Mouse (Mus musculus): ENCODE results near the gene Wasl.

Gene Wasl

DNA sequence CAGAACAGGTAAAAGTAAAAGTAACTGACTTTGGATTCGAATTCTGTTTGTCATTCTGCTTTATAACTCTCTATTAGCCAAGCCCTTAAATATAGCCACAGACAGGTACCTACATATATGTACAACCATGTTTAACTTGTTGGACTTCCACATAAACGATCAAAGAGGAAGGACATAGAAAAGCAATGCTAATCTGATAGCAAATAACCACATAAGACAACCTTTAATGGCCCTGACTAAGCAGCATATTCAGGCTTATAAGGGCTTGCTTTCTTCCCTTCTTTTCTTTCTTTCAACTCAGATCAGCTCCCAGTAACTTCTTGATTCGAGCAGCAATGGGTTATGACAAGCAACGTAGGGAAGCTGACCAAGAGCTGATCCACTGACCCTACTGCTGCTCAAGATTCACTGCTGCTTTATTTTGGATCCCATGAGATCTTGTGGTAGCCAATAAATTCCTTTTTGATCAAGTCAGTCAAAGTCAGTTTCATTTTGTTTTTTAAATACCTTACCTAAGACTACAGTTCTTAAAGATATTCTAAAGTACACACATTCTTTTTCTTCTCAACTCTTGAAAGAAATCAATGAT is 17.6 kb downstream of the Wasl start:
- in situ Hi-C loops (cut with MboI, MseI): no loop called here

DNA sequence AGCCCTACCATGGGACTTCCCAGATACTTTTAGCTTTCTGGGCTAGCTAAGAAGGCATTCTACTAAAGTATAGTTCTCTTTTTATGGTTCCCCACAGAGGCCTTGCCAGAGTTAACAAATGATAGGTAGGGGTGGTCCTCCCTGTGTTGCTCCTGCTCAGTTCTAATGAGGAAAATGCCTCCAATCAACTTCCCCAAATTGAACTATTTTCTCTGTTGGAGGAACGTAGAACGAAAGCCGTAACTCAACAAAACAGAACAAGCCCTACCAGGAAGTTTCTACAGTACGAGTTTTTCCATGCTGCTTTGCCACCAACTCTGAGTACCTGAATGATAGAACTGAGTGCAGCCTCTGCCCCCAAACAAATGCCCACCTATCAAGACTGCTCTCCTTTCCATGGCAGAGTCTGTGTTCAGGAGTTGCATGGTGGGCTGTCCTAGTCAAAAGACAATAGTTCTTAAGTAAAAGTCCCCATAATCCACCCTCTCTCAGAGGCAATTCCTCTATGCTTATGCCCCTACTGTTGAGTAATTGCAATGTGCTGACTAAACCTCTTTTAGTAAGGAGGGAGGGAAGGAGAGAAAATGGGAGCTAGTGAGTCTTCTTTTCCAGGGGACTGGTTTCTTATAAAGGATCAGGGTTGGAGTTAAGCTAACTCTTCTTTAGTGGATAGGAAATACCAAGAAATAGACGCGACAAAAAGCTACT is 19.3 kb downstream of the Wasl start:
- in situ Hi-C loops (cut with MboI, MseI): no loop called here

DNA sequence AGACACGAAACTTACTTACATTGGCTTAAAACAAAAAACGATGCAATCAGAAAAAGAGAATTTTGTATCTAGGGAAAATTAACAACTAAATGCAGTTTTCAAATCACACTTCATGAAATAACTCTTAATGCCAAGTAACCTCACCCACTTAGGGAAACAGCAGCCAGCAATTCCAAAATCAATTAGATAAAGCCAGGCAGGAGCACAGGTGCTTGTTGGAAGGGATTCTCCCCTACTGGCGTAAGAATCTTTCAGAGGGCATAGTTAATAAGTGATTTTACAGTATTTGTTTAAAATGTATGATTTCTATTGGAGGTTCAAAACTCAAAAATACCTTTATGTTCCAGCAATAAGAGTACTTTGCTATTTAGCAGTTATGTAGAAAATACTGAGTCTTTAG is 21.8 kb downstream of the Wasl start:
- in situ Hi-C loops (cut with MboI, MseI): no loop called here

DNA sequence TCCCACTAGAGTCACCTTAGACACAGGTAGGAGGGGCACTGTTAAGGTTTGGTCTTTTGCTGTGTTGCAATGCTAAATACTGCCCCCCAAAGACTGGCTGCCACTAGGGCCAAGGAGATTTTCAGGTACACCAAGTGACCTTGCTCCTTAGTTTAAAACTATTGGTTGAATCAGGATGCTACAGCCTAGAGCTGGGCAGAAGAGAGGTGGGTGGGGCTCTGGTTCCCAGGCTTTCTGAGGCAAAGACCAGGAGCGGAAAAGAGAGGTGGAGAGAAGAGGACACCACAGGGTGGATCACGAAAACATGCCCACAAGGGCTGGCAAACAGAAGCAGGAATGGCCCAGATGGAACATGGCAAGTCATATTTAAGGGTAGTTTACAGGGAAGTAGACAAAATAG is 22.6 kb downstream of the Wasl start:
- in situ Hi-C loops (cut with MboI, MseI): no loop called here

DNA sequence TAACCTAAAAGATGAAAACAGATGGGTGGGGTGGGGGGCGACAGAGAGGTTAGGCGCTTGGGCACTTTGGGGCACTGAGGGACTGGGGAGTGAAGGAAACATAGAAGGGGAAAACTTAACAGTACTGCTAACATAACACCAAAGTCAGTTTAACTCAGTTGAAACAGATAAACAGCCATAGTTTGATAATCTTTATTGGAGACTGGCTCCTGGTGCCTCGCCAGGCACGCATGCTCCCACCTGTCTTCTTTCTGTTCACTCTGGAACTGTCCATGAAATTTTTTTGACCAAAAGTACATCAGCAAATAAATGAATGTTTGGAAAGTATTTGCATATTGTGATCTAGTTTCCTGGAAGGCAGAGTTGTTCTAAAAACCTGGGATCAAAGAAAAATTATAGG is 23.5 kb downstream of the Wasl start:
- in situ Hi-C loops (cut with MboI, MseI): no loop called here

DNA sequence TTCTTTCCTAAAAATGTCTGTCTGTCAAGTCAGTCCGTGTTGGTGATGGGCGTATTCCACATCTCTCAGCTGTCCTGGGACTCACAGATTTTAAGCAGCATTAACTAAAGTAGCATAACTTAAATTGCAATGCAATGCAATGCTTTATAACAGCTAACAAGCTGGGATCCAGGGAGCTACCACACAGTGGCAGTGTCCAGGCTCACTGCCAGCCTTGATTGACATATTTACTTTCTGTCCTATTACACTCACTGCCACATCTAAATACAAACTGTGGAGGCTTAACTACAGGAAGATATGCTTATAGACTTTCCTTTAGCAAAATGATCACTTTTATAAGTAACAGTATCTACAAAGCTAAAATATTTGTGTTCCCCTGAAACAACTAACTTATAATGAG is 29.0 kb downstream of the Wasl start:
- in situ Hi-C loops (cut with MboI, MseI): loop anchor here in 1 of 2 experiments (10.0 kb wide), 1 partner anchor 111 kb away; the partner anchor contains the start of genes Asb15 and Ndufa5

DNA sequence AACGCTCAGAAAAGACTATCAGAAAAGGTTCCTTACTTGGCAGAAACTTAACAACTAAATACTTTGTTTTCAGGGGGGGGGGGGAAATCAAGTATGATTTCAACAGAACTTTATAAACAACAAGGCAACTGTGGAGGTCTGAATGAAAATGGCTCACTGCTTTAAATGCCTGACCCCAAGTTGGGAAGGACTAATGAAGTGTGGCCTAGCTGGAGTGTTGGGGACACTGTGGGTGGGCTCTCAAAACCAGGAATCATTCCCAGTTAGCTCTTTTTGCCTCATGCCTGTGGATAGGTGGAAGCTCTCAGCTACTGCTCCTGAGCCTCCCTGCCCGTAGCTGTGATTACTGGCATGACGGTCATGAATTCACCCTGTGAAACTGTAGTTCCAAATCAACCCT is 30.7 kb downstream of the Wasl start:
- in situ Hi-C loops (cut with MboI, MseI): loop anchor here in 1 of 2 experiments (10.0 kb wide), 1 partner anchor 109 kb away; the partner anchor contains the start of genes Asb15 and Ndufa5

DNA sequence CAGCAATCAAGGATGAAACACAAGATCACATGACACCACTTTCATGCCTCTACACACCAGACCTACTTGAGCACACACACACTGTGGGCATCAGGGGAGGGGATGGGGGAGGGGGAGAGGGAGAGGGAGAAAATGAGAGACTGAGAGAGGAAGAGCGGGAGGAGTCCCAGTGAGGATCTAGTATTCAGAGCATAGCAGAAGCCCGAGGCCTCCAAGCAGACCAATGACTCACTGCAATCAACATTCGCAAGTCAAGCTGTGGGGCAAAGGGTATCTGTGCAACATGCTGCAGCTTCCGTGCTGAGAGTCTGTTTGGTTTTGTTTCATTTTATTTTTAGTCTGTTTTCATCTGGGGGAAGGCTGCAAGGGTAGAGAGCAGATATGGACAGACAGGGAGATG is 32.7 kb downstream of the Wasl start:
- in situ Hi-C loops (cut with MboI, MseI): loop anchor here in 1 of 2 experiments (10.0 kb wide), 1 partner anchor 107 kb away; the partner anchor contains the start of genes Asb15 and Ndufa5

DNA sequence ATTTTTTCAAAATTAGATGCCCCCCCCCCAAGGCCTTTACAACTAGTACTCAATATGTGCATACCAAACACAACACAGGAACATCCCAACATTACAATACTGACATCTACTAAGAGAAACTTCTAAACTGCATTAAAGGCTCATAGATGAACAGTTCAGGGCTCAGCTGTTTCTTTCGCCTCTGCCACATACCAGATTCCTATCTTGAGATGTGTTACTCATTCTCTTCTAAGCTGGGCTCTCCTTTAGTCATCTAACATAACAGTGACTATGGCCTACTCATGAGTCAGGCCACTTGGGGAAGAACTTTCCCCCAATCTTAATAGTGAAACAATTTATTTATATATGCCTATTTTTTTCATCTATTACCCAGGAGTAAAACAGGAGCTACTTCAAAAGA is 36.3 kb downstream of the Wasl start:
- in situ Hi-C loops (cut with MboI, MseI): no loop called here

DNA sequence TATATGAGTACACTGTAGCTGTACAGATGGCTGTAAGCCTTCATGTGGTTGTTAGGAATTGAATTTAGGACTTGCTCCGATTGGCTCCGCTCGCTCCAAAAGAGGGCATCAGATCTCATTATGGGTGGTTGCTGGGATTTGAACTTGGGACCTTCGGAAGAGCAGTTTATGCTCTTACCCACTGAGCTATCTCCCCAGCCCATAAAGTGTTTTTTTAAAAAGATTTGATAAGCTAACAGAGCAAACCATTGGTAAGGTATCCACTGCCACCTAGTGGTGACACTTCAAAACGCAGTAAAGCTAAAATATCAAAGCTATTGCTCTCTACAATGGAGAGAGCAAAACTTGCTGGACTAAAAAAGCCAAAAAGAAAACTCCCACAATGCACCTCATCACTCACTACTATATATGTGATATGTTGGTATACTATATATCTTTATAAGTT is 37.2 kb downstream of the Wasl start:
- in situ Hi-C loops (cut with MboI, MseI): no loop called here

DNA sequence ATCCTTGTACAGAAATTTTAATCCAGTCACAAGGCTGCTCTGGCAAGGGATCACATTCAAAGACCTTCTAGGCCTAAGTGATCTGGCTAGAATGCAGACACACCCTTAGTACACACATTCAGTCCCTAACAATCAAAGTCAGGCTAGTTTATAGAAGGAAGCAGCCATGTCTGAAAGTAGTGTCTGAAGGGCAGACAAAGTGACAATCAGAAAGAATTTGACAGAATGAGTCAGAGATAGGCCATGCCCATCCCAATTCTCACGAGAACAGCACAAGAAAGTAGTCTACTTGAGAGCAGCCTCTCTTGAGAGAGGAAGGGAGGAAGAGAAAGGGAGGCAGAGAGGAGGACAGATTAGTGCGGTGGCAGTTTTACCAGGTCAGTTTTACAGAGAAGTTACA is 42.7 kb downstream of the Wasl start:
- in situ Hi-C loops (cut with MboI, MseI): no loop called here

DNA sequence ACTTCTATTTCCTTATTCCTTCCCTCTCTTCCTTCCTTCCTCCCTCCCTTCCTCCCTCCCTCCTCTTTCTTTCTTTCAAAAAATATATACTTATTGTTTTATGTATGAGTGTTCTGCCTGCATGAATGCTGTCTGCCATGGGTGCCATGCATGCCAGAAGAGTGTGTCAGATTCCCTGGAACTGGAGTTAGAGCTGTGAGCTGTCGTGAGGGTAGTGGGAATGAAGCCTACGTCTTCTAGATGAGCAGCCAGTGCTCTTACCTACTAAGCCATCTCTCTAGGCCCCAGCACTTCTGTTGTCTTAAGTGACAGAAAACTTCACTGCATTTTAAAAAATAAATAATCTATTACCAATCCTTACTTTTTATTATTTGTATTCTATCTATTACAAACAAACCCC is 43.9 kb downstream of the Wasl start:
- in situ Hi-C loops (cut with MboI, MseI): no loop called here

DNA sequence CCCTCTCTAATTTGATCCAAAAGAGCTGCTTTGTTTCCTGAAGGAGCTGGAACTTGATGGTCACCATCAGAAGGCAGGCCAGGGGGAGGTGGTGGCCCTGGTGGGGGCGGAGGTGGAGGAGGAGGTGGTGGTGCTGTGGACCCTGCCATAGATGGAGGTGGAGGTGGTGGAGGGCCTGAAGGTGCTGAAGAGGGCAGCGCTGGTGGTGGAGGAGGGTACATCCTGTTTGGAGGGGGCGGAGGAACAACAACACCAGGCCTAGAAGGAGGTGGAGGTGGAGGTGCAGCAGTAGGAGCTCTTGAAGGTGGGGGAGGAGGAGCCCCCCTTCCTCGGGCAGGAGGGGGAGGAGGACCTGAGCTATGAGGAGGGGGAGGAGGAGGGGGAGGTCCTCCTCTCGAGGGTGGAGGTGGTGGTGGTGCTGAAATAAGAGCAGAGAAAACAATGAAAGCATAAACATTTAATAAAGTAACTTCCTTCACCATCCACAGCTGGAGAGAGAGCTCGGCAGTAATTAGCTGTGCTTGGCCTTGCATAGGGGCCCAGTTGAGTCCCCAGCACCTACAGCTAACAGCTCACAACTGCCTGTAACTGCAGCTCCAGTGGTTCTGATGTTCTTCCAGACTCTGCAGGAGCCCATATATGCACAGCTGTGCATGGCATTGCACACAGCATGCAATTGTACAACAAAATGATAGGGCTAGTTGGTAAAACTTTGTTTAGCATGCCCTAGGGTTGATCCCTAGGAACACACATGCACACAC is 45.3 kb downstream of the Wasl start:
- in situ Hi-C loops (cut with MboI, MseI): loop anchor here in 1 of 2 experiments (5.0 kb wide), 1 partner anchor 97 kb away; no protein-coding TSS in a partner anchor

DNA sequence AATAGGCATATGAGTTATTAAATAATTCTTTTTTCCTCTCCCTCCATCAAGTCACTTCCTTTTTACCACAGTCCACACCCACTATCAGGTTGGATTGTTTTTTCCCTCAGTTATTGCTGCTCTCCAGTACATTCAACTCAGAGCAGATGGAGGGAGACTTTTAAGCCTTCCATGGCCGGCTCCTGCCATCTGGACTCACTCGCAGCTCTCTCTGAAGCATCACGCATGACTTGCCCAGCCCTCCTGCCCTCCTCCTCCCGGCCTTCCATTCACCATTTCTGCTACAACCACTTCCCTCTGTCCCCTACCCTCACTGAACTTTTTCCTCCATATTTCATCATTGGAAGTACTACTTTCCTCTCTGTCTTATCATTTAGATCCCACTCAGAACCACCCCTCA is 48.1 kb downstream of the Wasl start:
- in situ Hi-C loops (cut with MboI, MseI): loop anchor here in 1 of 2 experiments (5.0 kb wide), 1 partner anchor 94 kb away; no protein-coding TSS in a partner anchor

DNA sequence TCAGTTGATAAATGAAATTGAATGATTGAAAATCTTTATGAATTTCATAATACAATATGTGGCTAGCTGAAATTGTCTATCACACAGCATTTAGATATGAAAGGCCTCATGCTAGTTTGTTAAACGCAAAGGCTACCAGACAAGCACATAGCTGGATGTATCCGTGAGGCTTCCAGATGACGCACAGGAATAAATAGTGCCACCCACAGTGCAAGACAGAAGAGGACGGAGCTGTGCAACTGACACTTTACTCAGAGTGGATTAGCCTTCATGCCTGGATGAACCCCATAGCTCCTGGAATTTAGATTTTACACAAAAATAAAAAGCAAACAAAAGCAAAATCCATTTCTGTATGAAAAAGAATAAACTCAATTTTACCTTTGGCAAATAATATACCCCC is 50.9 kb downstream of the Wasl start:
- in situ Hi-C loops (cut with MboI, MseI): no loop called here

DNA sequence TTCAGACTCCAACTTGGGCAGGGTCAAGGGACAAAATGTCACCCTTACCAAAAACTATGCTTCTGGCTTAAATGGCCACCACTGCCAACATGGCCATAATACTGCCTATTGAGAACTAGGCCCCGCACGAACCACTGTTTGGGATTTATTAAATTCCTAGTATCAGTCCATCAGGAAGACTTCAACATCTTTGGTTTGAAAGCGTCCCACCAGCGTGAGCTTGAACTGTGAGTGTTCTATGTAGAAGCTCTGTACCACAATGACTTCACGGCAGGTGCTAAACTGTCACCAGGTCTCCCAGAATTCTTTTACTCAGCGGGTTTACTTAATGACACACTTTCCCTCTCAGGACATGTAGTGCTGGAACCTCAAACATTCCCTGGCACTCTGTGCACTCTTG is 51.5 kb downstream of the Wasl start:
- in situ Hi-C loops (cut with MboI, MseI): no loop called here

DNA sequence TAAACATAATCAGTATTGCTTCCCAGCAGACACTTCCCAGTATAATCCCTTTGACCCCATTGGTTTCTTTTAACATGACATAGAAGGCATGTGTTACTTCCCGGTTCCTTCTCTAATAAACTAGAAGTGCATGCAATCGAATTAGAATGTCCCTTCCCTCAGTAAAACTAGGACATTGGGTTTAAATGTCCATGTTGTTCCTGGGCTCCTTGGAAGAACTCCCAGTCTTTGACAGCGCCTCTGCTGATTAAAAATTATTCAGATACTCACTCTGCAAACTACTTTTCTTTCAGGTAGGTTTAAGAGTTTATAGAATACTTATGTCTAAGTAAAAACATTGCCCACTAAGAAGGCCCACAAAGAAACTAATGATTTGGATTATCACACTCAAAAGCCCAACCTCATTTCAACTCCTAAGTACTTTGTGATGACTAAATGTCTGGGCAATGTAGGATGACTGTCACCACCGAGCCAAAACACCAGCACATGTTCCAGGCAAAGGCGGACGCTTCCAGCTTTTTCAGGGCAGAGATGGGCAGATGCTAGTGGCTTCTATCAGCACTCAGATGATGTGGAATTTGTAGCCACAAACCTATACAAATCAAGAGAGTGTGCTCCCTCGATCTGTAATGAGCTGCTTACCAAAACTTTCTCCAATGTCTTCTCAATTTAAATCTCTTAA is 52.6 kb downstream of the Wasl start:
- in situ Hi-C loops (cut with MboI, MseI): no loop called here

DNA sequence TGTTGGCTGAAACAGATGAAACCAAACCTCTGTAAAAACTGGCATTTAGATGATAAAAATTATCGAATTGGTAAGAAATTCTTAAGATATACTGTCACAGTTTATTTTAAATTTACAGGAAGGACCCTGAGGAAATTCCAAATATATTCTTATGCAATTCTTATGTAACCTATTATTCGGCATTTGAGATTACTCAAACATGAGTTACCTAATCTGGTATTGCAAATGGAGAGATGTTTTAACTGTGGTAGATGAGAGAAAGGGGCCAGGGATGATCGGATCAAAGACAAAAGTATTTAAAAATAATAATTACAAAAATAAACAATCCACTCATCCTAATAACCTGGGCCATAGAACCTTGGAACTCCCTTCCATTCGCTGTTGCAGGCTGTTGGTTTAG is 54.5 kb downstream of the Wasl start:
- in situ Hi-C loops (cut with MboI, MseI): no loop called here

DNA sequence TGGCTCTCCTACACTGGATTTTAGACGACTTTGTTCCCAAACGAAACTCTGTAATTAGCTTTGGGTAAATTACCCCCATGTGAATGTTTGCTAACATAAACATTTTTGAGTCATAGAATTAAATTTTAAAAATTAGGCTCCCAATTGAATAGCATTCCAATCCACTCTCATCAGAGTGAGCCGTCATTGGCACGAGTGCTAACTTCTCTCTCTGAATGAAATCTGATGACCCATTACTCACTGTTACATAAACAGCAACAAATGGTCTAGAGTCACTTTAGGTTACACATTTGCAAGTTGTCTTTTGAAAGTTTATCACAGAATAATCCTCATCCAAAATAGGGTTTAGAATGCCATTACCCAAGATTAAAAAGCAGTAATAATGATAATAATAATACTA is 55.3 kb downstream of the Wasl start:
- in situ Hi-C loops (cut with MboI, MseI): no loop called here

DNA sequence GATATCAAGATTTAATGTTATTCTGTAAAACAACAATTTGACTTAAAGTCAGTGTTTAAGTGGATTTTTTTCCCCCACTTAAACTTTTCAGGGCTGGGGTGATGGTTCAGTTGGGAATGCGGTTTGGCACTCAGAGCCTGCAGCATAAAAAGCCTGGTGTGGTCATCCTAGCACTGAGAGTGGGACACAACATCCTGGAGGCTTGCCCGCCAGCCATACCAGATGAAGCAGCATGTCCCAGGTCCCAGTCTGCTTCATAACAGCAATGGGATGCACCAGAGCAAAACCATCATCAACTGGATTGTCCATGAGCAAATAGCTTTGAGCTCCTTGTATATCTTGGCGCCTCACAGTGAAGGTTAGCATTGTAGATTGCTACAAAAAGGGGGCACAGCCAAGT is 56.1 kb downstream of the Wasl start:
- in situ Hi-C loops (cut with MboI, MseI): no loop called here

DNA sequence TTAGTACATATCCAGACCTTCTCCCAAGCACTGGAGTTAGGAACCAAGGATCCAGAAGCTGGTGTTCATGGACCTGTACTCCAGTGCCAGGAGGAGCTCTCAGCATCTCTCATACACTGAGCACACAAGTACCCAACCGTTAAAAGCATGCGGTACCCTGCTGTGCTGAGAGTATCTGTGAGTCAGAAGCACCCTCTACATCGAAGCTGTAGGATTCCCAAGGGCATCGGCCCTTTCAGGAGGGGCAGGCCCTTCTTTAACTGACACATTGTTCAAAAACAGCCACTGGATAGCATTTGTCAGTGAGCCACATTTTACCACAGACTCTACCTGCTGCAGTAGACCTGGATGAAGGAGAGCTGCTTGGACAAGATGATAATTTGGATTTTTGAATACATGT is 56.7 kb downstream of the Wasl start:
- in situ Hi-C loops (cut with MboI, MseI): no loop called here

DNA sequence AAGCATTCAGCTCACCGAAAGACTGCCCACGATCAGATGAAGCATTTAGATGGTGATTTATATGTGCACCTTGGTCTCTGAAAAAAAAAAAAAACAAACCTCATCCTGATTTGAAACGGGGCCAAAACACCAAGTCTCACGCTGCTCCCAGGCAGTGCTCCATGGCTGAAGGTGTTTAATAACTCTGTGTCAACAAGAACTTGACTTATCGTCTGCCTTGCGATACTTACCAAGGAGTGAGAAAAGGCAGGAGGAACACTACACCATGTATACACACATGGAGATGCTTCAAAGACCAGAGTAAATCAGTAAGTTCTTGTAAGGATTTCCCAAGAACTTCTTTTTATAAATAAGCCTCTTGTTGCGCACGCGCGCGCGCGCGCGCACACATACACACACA is 57.3 kb downstream of the Wasl start:
- in situ Hi-C loops (cut with MboI, MseI): no loop called here
